Mouse (Mus musculus): Measurements from ENCODE around the gene Clip3.

DNA sequence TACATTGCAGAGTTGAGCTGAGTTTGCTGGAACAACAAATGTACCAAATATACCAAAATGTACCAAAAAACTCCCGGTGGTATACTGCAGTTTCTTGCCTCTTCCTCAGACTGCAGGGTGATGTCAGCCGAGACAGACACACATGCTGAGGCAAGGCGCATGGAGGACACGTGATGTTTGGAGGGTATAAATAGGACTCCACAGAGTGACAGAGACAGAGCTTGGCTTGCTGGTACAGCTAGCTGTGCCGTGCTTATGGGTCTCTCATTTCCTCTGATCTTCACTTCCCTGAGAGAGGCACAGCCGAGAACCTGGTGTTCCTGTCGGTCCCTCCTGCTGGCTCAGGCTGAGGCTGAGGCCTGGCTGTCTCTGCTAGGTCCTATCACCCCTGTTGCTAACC is 8.8 kb upstream of the Clip3 start:
- TF ChIP-seq CTCF (IDR thresholded peaks at IDR 0.05; ENCODE audit: insufficient read depth, low read depth, low read length), result no peak
- TF ChIP-seq POLR2A (IDR thresholded peaks at IDR 0.05; ENCODE audit: insufficient read depth, low read depth, low read length), result no peak

Data from olfactory bulb, adult 2 months (tissue).